Mouse (Mus musculus): ENCODE data around the gene Fam206a.

The Fam206a gene

DNA sequence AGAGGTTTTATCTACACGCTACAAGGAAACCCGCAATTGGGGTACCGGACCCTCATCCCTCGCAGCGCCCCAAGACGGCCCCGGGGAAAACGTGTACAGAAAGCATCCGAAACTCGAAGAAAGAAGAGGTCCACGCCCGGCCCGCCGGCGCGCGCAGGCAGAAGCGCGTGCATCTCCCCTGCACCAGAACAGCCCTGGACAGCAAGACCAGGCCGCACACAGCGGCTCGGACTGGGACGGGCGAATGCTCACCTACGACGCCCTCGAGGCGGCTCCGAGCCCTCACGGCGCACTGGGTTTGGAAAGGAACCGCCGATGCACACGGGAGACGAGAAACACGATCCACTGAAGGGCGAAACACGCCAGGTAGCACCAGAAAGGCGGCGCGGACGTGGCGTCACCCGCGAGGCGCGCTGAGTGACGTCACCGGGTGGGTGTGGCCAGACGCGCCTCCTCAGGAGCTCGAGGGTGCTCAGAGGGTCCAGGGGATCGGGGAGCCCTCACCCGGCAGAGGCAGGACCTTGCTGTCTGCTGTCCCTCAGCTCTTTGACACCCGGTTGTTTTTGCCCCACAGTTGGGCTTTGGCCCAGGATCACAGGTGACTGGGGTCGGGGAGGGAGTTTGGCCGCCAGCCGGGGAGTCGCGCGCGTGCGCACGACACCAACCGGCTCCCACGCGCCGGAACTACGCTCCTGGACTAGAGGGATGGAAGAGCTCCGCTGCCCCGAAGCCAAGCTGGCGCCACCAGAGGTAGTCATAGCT lies at the start of gene Fam206a, which contains the start of gene Elp1:
Fam206a (plus strand) TSS at position 439 of the 762 bp plus-strand sequence.
Elp1 (minus strand) TSS at position 425 of the 762 bp plus-strand sequence.
- CTCF ChIA-PET: interaction anchor here (0.5 kb wide), 1 partner anchor 16 kb away, joined by 3 read pairs; no protein-coding TSS in a partner anchor

DNA sequence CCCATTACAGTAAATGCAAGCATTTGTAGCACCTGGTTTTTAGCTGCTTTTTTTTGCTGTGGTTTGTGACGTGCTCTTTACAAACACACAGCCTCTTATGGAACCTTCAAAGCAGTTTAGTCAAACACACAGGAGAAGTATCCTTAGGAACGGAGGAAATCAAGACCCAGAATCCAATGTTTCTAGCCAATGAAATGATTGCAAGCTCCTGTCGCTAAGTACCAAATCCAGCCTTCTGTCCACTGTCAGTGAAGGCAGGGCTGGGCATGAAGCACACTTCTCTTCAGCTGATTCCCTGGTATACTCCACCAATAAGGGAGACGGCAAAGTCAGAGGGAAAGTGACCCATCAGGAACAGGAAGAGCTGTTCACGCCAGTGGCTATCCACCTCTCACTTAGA lies 46.1 kb upstream of the Fam206a start:
- CTCF ChIA-PET: no interaction called here

DNA sequence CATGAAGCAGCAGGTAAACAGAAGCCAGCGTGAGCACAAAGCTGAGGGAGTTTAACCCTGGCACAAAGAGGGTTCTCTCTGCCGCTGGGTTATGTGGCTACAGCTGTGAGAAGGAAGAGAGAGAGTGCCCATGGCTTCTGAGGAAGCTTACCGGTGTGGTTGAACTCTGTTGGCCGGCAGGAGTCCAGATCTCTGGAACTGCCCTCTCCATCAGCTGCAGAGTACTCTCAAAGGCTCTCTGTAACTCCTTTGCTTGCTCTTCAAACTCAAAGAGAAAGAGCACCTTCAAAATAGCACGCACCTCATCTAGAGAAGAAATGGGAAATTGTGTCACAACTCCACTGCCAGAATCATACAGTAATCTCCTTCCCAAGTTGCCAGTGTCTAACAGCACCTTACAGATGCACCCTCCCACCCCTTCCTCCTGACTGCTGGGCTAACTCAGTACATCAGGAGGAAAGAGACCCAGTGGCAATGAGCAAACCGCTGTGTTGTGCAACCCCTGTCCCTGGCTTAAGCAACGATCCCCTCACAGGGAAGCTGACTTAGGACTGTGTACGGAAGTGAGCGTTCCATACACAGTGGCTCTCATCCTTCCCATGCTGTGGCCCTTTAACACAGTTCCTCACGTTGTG lies 45.1 kb upstream of the Fam206a start:
- CTCF ChIA-PET: no interaction called here

DNA sequence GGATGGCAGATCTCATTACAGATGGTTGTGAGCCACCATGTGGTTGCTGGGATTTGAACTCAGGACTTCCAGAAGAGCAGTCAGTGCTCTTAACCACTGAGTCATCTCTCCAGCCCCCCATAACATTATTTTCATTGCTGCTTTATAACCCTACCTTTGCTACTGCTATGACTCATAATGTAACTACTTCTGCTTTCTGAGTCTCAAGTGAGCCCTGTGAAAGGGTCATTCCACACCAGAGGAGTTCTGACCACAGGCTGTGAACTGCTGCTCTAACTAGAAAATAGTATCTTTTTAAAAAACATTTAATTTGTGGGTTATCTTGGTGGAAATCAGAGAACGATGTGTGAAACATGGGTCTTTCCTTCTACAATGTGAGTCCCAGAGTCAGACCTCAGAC lies 44.5 kb upstream of the Fam206a start:
- CTCF ChIA-PET: no interaction called here

DNA sequence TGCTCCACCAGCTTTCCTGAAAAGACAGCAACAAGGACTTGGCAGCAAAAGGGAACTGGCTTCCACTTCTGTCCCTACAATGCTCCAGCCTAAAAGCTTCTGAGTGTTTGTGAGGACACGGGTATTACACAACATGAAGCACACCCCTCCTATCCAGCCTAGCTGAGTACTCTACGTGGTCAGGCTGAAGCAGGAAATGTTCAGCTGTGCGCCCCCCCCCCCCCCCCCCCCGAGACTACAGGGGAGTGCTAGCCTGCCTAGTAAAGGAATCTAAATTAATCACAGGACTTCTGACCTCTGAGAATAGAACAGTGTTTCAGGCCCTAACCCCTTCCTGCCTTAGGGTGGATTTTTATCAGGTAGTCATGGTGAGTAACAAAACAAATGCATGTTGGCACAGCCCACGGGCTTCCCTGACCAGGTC lies 34.3 kb upstream of the Fam206a start:
- CTCF ChIA-PET: no interaction called here

DNA sequence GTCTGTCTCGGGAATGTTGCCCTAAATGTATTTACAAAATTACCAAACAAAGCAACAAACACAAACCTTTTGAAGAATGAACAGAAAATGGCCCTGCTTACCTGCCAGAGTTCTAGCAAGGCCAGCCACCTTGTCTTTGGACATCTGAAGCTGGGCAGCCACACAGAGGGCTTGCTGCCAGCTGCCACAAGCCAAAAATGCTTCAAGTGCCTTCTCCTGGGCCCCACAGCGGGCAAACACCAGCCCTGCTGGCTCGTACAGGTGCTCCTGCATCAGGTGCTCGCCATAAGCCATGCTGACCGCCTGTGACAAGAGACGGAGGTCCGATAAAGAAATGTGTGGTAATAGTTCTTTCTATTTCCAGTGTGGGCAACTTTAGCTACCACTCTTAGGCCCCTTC lies 33.2 kb upstream of the Fam206a start:
- CTCF ChIA-PET: no interaction called here

DNA sequence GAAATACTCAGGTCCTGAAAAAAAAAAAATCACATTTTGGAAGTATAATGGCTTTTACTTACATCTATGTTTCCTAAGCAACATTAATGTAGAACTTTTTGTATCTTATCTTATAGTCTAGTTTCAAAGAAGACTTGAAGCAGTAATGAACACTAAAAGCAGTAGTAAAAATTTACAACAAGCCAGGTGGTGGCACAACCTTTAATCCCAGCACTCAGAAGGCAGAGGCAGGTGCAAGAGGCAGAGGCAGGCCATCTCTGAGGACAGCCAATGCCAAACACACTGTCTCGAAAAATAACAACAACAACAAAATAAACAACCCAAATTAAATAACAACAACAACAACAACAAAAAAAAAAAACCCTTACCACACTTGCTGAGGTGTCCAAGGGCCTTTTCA lies 31.1 kb upstream of the Fam206a start:
- CTCF ChIA-PET: no interaction called here

DNA sequence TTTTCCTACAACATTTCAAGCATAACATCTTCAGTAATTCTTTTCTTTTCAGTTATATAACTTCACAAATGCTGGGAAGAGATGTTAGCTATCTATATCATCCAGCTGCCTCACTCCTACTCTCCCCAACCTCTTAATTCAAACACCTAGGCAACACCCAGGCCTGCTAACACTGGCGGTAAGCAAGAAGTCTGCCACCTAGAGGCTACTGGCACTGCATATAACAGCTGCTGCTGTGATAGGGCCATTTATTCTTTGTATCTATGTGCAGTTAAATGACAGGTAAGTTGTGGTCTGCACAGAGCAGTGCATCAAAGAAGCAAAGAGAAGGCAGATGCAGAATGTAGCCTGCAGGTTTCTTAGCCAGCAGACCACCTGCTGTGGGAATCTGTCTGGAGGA lies 10.8 kb upstream of the Fam206a start:
- CTCF ChIA-PET: no interaction called here

DNA sequence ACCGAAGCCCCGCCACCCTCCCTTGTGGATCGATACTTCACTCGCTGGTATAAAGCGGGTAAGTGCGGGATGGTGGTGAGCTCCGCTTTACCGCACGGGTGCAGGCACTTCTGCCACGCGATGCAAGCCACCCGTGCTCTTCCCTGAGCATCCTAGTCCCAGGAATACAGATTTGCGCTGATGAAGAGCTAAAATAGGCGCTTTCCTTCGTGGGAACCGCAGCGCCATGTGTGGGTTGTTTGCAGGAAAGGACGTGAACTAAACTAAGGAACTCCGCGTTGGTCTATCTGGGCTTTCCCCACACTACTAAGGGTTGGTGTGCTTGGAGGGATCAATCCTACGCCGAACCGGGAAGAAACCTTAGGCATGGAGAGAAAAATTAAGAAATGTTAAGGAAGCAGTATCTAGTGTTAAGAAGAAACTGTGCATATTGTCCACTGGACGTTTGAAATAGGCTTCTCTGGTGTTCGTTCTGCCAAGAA lies 565 bp downstream of the Fam206a start:
- CTCF ChIA-PET: interaction anchor here (0.5 to 0.6 kb wide), 2 partner anchors 16 to 1265 kb away, joined by 3 to 5 read pairs; no protein-coding TSS in a partner anchor

DNA sequence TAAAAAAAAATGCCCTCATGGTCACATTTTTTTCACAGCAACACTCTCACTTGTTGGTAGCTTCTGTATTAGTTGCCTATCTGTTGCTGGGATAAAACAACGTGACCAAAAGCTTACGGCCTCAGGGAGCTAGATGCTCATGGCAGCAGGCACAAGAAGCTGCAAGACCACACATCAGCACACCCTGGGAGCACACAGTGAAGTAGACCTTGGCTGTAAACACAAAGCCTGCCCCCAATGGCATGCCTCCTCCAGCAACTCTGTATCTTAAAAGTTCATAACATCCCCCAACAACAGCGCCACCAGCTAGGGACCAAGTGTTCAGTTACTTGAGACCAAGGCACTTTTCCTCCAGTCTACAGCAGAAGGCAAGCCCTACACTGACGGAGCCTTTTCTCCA lies 6.9 kb downstream of the Fam206a start:
- CTCF ChIA-PET: no interaction called here

DNA sequence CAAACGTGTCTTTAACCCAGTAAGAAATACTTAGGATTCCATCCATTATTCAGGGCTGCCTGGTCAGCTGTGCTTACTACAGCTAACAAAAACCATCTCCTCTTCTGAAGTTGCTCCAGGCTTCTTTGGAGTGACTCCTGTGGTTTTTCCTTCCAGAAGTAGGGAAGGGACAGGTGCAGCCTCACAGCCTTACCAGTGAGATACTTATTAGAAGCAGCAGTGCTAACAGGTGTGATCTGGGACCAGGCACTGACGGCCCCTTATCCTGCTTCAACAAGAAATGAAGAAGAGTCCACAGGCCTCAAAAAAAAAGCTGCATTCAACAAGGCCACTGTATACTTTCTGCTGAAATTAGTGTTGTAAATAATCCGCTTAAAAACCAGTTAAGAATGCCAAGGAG lies 9.5 kb downstream of the Fam206a start:
- CTCF ChIA-PET: no interaction called here

DNA sequence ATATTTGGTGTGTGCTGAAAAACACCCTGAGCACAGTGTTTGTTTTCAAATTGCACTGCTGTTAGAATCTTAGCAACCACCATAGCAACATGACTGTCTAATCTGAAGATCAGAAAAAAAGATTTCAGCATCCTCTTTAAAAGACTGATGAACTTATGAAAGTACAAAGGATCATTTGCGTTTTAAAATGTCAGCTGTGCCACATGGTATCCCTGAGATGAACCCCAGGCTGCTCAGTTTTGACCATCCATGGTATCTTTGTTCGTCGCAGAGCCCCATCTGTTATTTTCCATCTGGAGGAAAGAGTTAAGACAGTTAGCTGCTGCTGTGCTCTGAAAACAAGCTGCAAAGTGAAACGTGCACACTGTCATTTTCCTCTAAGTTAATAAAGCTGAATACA lies 10.0 kb downstream of the Fam206a start:
- CTCF ChIA-PET: no interaction called here

DNA sequence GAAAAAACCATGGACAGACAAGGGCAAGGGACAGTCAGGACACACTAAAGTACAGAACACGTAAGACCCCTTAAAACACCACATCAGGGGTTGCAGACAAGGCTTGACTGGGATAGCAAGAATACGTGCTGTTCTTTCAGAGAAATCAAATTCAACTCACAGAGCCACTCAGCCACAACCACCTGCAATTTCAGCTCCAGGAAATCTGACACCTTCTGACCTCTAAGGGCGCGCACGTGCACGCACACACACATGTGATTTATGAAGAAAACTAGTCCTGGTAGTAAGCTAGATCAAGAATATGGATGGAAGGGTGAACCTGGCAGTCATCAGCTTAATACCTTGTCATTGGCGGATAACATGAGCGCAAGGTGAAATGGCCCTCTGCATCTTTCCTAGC lies 13.0 kb downstream of the Fam206a start:
- CTCF ChIA-PET: no interaction called here

DNA sequence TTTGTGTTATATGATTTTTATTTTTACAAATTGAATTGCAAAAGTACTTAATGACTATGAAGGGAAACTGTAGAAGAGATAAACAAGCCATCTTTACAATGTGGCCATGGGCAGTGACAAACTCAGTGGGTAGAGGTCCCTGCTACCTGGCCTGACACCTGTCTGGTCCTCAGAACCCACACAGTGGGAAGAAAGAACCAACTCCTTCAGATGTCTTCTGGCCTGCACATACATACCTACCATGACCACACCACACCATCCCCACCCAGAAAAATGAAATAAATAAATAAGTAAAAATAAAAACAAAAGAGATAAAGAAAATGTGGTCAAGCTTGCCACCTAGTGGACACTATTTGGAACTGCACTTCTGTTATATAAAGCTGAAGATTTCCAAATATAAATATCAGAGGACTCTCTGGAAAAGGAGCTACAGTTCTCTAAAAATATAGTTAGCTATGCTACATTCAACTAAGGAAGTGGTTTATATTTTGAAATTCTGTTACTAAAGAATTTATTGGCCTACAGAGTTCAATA lies 17.9 kb downstream of the Fam206a start:
- CTCF ChIA-PET: no interaction called here

DNA sequence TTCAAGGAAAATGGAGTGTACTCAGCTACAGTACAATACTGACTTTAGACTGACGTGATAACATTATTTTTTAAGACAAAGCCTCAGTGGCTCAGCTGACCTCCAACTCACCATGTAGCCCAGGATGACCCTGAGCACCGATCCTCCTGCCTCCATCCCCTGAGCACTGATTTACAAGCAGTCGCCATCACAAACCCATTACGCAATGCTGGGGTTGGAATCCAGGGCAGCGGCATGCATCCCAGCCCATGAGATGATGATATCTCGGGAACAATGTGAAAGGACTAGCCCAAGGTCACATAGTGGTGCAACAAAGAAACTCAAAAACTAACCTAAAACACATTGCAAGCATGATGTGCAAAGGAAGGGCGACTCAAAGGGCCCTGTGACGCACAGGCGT lies 22.1 kb downstream of the Fam206a start:
- CTCF ChIA-PET: no interaction called here

DNA sequence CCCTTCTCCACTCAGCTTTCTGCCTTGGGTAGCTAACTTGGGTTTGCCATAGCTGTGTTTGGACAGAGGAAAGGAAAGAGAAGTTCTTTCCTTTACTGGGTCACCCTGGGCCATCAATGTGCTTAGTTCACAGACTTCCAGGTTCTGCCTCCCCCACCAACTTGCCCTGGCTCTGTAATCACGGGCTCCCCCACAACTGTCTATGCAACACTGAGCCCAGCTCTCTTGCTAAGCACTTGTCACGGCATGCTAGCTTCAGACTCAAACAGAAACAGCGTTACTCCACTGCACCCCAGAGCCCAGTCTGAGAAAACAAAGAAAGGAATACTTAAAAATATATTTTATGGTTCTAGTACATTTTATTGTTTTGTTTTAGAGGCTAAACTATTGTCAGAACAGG lies 26.8 kb downstream of the Fam206a start:
- CTCF ChIA-PET: no interaction called here

DNA sequence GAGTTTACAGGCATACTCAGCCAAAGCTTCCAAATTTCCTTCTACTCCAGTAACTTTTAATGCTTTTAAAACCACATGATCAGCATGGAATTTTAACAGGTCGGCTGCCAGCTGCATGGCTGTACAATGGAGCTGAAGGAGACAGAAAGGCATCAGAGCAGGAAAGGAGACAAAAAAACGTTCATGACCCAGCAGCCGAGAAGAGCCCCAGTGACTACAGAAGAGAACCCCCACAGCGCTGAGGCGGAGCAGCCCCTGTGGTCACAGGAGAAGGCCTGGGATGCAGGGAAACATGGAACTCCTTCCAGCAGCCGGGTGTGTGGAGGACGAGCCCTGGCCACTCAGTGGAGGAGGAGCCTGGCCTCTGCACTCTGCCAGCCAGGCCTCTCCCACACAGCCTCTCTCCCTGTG lies 27.4 kb downstream of the Fam206a start:
- CTCF ChIA-PET: no interaction called here

DNA sequence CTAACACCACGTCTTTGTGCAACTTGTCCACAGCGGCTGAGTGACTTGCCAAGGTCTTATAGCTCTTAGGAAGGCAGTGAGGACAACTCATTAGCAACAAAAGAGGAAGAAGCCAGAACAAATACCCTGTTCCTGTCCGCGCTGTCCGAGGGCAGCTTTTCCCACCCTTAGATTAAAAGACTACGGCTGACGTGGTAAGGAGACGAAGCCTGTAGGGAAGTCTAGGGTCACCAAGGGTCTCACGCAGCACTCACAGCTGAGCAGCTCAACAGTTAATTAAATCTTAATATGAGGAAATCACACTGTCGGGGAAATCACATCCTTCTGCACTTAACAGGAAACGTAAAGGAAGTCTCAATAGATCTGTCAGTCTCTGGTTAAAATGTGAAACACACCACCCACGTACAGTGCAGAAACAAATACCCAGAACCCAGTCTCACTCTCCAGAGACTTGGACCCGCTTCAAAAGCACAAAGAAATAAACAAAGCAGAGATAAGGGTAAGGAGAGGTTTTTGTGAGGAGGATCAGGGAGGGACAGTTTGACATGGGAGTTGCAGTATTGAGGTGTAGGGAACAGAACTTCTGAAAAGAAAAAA lies 29.0 kb downstream of the Fam206a start:
- CTCF ChIA-PET: no interaction called here

DNA sequence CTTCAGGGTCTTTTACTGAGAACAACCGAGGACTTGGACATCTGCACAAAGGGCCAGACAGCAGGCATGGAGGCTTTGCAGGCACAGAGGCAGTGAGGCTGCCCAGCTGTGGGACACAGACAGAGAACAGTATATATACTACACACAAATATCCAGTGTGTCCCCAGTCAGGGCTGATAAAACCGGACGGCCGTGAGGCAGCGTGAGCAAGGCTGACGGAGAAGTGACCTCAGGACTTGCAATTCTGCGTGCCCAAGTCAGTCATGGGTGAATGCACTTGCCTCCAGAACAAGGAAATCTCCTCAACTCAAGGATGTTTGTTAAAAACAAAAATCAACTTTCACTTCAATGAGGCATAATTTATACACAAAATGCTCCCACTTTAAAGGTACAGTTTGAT lies 29.9 kb downstream of the Fam206a start:
- CTCF ChIA-PET: no interaction called here

DNA sequence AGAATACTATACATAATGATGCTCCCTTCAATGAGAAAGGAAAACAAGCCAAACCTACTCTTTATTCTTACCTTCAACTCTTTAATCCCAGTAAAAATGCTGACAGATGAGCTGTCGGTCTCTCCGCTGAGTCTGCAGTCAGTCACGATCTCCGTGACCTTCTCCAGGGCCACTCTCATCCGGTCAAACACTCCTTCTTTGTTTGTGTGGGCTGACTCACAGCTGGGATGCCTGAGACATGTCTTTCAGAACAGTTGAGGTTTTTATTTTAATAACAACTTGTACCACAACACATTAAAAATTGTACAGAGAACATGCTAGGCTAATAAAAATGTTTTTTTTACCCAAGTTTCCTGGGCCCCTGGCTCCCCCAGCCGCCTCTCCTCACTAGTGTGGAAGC lies 35.5 kb downstream of the Fam206a start:
- CTCF ChIA-PET: no interaction called here

DNA sequence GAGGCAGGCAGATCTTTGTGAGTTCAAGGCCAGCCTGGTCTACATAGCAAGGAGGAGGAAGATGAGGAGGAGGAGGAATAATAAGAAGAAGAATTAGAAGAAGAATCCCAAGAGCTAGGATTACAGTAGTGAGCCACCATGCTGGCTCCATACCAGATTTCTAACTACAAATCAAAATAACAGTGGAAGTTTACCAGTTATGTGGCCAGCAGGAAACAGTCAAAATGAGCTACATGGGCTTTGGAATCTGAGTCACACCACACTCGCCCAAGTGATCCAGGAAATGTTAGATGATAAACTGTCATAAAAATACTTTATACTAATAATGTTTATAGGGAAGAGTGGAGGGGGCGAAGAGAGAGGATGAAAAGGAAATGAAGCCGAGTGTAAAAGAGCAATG lies 38.2 kb downstream of the Fam206a start:
- CTCF ChIA-PET: no interaction called here

DNA sequence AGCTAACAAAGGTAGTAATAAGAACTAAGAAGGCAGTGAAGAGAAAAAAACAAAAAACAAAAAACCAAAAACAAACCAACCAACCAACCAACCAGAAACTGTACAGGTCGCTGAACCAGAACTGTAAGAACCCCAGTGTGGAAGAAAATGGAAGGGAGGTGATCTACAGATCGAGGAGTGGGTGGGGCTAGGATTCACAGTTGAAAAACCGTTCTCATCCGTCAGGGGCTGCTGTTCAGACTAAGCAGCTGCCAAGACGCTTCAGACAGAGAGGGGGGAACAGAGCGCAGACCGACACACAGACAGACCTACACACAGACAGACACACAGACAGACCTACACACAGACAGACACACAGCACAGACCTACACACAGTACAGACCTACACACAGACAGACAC lies 40.4 kb downstream of the Fam206a start:
- CTCF ChIA-PET: no interaction called here

DNA sequence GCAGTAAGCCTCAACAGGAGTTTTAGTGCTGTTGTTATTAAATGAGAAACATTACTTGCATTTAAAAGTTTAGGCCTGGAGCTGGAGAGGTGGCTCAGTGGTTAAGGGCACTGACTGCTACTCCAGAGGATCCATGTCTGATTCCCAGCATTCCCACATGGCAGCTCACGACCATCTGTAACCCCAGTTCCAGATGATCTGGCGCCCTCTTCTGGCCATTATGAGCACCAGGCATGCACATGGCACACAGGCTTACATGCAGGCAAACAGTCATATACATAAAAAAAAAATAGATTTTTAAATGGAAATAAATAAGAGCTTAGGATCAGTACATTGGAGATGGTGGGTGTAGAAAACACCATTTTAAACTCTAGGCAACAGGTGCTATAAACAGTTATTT lies 41.8 kb downstream of the Fam206a start:
- CTCF ChIA-PET: no interaction called here

Data from spleen, embryonic (tissue).